Comparison of ENCODE assay signal across 10 mouse cellular contexts in the genomic region with DNA sequence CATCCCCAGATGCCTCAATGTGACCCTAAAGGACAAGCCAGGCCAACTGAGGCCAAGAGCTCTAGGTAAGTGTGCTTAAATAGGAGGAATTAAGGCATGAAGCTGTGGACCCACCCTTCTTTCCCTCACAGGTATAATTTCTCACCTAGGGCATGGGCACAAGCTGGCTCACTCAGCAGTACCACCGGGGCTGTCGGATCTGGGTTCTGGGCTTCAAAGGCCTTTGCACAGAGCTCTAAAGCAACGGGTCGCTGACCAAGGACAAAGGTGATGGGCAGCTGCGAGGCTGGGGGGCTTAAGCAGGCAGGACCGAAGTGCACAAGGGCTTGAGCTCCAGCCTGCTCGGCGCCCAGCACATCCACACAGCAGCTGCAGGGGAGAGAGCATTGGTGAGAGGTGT. TPM values are rescaled to one million over a fixed set of nuclear protein-coding genes. Genes with fewer than 3 reads are reported as not detected.
DNase-seq lines count a peak whose midpoint lies in the region; ATAC-seq and TF ChIP-seq lines count a peak whose summit lies in the region.
"Had no signal": no experiment of that assay in that cellular context is flagged by ENCODE, and none has a peak within 500 bp of the region (broad histone marks: within the 10 kb centered on the region; RNA-seq: fewer than 3 reads in every experiment).

No protein-coding gene starts in this region.

- peaks cover 16% of the 10 kb centered on the region for H3K36me3 ChIP-seq in heart, postnatal 0 days (replicated peaks; ENCODE audit: control insufficient read depth, insufficient read depth, low read length)
- H3K36me3 ChIP-seq in hindbrain, embryonic 13.5 days, result peaks cover 39% of the 10 kb centered on the region
- peaks cover 37% of the 10 kb centered on the region for H3K36me3 ChIP-seq in midbrain, embryonic 13.5 days

- H3K27me3 ChIP-seq in heart, postnatal 0 days (ENCODE audit: control insufficient read depth, insufficient read depth, low read length), result no peaks in the 10 kb centered on the region
- no peaks in the 10 kb centered on the region for H3K27me3 ChIP-seq in hindbrain, embryonic 13.5 days
- no peaks in the 10 kb centered on the region for H3K27me3 ChIP-seq in midbrain, embryonic 13.5 days

- H3K4me1 ChIP-seq in heart, postnatal 0 days (ENCODE audit: control insufficient read depth, insufficient read depth), result peaks cover 4% of the 10 kb centered on the region; the same call in 1 of the 2 replicates
- H3K4me1 ChIP-seq in bone marrow macrophage, adult 2 months (ENCODE audit: control insufficient read depth, insufficient read depth, low read length), result peaks cover 8% of the 10 kb centered on the region
- H3K4me1 ChIP-seq in hindbrain, embryonic 13.5 days (replicated peaks), result peaks cover 28% of the 10 kb centered on the region
- H3K4me1 ChIP-seq in midbrain, embryonic 13.5 days (replicated peaks), result peaks cover 30% of the 10 kb centered on the region

- no peak for TF ChIP-seq CTCF in heart, postnatal 0 days (IDR thresholded peaks at IDR 0.05; ENCODE audit: low read depth)
- TF ChIP-seq CTCF in bone marrow macrophage, adult 2 months (IDR thresholded peaks at IDR 0.05; ENCODE audit: low read depth, low read length), result no peak

- H3K27ac ChIP-seq in heart, postnatal 0 days (ENCODE audit: low read depth), result no peak overlapping the region
- H3K27ac ChIP-seq in bone marrow macrophage, adult 2 months (ENCODE audit: insufficient read depth, low read depth, low read length), result no peak overlapping the region
- no peak overlapping the region for H3K27ac ChIP-seq in hindbrain, embryonic 13.5 days
- H3K27ac ChIP-seq in midbrain, embryonic 13.5 days, result no peak overlapping the region

- intact Hi-C loops in heart, postnatal 10 days (cut with DNase I), result loop anchor here (2.0 kb wide), 1 partner anchor 24 kb away; a partner anchor contains a TSS

- no peak for TF ChIP-seq EP300 in heart, postnatal 0 days (IDR thresholded peaks at IDR 0.05; ENCODE audit: low read depth)

- no peaks in the 10 kb centered on the region for H3K9me3 ChIP-seq in heart, postnatal 0 days (replicated peaks; ENCODE audit: control insufficient read depth, low read length)
- H3K9me3 ChIP-seq in hindbrain, embryonic 13.5 days, result no peaks in the 10 kb centered on the region
- H3K9me3 ChIP-seq in midbrain, embryonic 13.5 days, result no peaks in the 10 kb centered on the region

- no peak for ATAC-seq in heart, postnatal 0 days (ENCODE audit: insufficient read depth, low read depth)
- ATAC-seq in hindbrain, embryonic 13.5 days (ENCODE audit: low FRiP score), result no peak
- no peak for ATAC-seq in midbrain, embryonic 13.5 days

- DNase-seq in heart, postnatal 0 days (ENCODE audit: low spot score), result no peak
- DNase-seq in heart, postnatal 10 days, result no peak
- no peak for DNase-seq in right cerebral cortex, postnatal 14 days
- no peak for DNase-seq in gastrocnemius, postnatal 10 days
- no peak for DNase-seq in testis, postnatal 14 days (ENCODE audit: low spot score)
- DNase-seq: cerebellum, adult 2 months had no signal

- TF ChIP-seq POLR2A in bone marrow macrophage, adult 2 months (IDR thresholded peaks at IDR 0.05; ENCODE audit: borderline replicate concordance, low read depth, low read length), result no peak

- peak overlapping the region; percentile 79; the same call in 1 of the 2 replicates for H3K4me2 ChIP-seq in heart, postnatal 0 days (ENCODE audit: low read depth, low read length)
- H3K4me2 ChIP-seq in hindbrain, embryonic 13.5 days, result peak overlapping the region; percentile 92
- H3K4me2 ChIP-seq in midbrain, embryonic 13.5 days (replicated peaks), result peak overlapping the region; percentile 95

- no peak overlapping the region for H3K4me3 ChIP-seq in heart, postnatal 0 days (ENCODE audit: low read depth, low read length)
- peak overlapping the region; percentile 83 for H3K4me3 ChIP-seq in bone marrow macrophage, adult 2 months (ENCODE audit: insufficient read depth, low read length)
- H3K4me3 ChIP-seq in hindbrain, embryonic 13.5 days, result peak overlapping the region; percentile 73
- peak overlapping the region; percentile 79 for H3K4me3 ChIP-seq in midbrain, embryonic 13.5 days (replicated peaks)

- WGBS in heart, postnatal 0 days, result 80% methylated on average over 8 of the region's 8 CpGs
- 60% methylated on average over 8 of the region's 8 CpGs for WGBS in hindbrain, embryonic 13.5 days
- WGBS in midbrain, embryonic 13.5 days, result 46% methylated on average over 8 of the region's 8 CpGs

- no peak overlapping the region for H3K9ac ChIP-seq in heart, postnatal 0 days (replicated peaks; ENCODE audit: low read depth, low read length)
- no peak overlapping the region for H3K9ac ChIP-seq in hindbrain, embryonic 13.5 days
- H3K9ac ChIP-seq in midbrain, embryonic 13.5 days (replicated peaks), result peak overlapping the region; percentile 61; the same call in 1 of the 2 replicates

RNA-seq across cellular contexts. Expression of a gene that starts 1.1 kb away (rescaled TPM):
- 10.2 and 14.8 TPM in 2 replicates for total RNA-seq in heart, postnatal 0 days (2014; rRNA removed; ENCODE audit: low replicate concordance)
- polyA plus RNA-seq in heart, postnatal 0 days (2015; fragmentation: Nextera tagmentation; extraction: Ambion mirVana), result 6.1 and 7.2 TPM in 2 replicates
- 1 to 10 TPM; 2.8 to 4.8 TPM for total RNA-seq in heart, postnatal 10 days (2021)
- 4.0 and 5.1 TPM in 2 replicates for polyA plus RNA-seq in bone marrow macrophage, adult 2 months (2012; ENCODE audit: insufficient read depth, insufficient read length, missing spikeins)
- 24.0 and 24.8 TPM in 2 replicates for polyA plus RNA-seq in hindbrain, embryonic 13.5 days (2015; fragmentation: Nextera tagmentation; extraction: Ambion mirVana)
- polyA plus RNA-seq in midbrain, embryonic 13.5 days (2015; fragmentation: Nextera tagmentation; extraction: Ambion mirVana), result 26.0 and 26.1 TPM in 2 replicates
- 1 to 10 TPM; 3.1 to 3.3 TPM for total RNA-seq in gastrocnemius, postnatal 10 days (2021)

RNA-seq across cellular contexts. Expression of a gene that starts 3.6 kb away (rescaled TPM):
- total RNA-seq in heart, postnatal 0 days (2014; rRNA removed; ENCODE audit: low replicate concordance), result 314 and 356 TPM in 2 replicates
- 216 and 235 TPM in 2 replicates for polyA plus RNA-seq in heart, postnatal 0 days (2015; fragmentation: Nextera tagmentation; extraction: Ambion mirVana)
- 100 to 1,000 TPM; 133 to 134 TPM for total RNA-seq in heart, postnatal 10 days (2021)
- 712 and 757 TPM in 2 replicates for polyA plus RNA-seq in bone marrow macrophage, adult 2 months (2012; ENCODE audit: insufficient read depth, insufficient read length, missing spikeins)
- polyA plus RNA-seq in hindbrain, embryonic 13.5 days (2015; fragmentation: Nextera tagmentation; extraction: Ambion mirVana), result 485 and 492 TPM in 2 replicates
- polyA plus RNA-seq in midbrain, embryonic 13.5 days (2015; fragmentation: Nextera tagmentation; extraction: Ambion mirVana), result 458 and 469 TPM in 2 replicates
- total RNA-seq in gastrocnemius, postnatal 10 days (2021), result 10 to 100 TPM; 60.6 to 74.5 TPM

RNA-seq across cellular contexts. Expression of a gene that starts 7.5 kb away (rescaled TPM):
- total RNA-seq in heart, postnatal 0 days (2014; rRNA removed; ENCODE audit: low replicate concordance), result 33.0 and 35.9 TPM in 2 replicates
- polyA plus RNA-seq in heart, postnatal 0 days (2015; fragmentation: Nextera tagmentation; extraction: Ambion mirVana), result 5.9 and 6.1 TPM in 2 replicates
- total RNA-seq in heart, postnatal 10 days (2021), result 10 to 100 TPM; 13.7 to 15.6 TPM
- polyA plus RNA-seq in bone marrow macrophage, adult 2 months (2012; ENCODE audit: insufficient read depth, insufficient read length, missing spikeins), result 0.32 TPM in 1 of 2 replicates, not detected in the other
- 45.2 and 45.4 TPM in 2 replicates for polyA plus RNA-seq in hindbrain, embryonic 13.5 days (2015; fragmentation: Nextera tagmentation; extraction: Ambion mirVana)
- polyA plus RNA-seq in midbrain, embryonic 13.5 days (2015; fragmentation: Nextera tagmentation; extraction: Ambion mirVana), result 42.7 and 42.8 TPM in 2 replicates
- total RNA-seq in gastrocnemius, postnatal 10 days (2021), result 10 to 100 TPM; 12.3 to 15.0 TPM

RNA-seq across cellular contexts. Expression of a gene that starts 18.4 kb away (rescaled TPM):
- 1.4 and 1.6 TPM in 2 replicates for total RNA-seq in heart, postnatal 0 days (2014; rRNA removed; ENCODE audit: low replicate concordance)
- polyA plus RNA-seq in heart, postnatal 0 days (2015; fragmentation: Nextera tagmentation; extraction: Ambion mirVana), result 0.27 and 0.45 TPM in 2 replicates
- total RNA-seq in heart, postnatal 10 days (2021), result under 1 TPM; 0.36 to 0.55 TPM
- polyA plus RNA-seq in bone marrow macrophage, adult 2 months (2012; ENCODE audit: insufficient read depth, insufficient read length, missing spikeins), result not detected in 2 replicates
- polyA plus RNA-seq in hindbrain, embryonic 13.5 days (2015; fragmentation: Nextera tagmentation; extraction: Ambion mirVana), result 1.6 and 2.8 TPM in 2 replicates
- 3.0 and 3.4 TPM in 2 replicates for polyA plus RNA-seq in midbrain, embryonic 13.5 days (2015; fragmentation: Nextera tagmentation; extraction: Ambion mirVana)
- under 1 TPM; 0.70 to 0.81 TPM for total RNA-seq in gastrocnemius, postnatal 10 days (2021)
- total RNA-seq: megakaryocyte progenitor cell, adult 5-6 weeks had no signal

RNA-seq across cellular contexts. Expression of a gene that starts 24.0 kb away (rescaled TPM):
- 23.3 and 23.5 TPM in 2 replicates for total RNA-seq in heart, postnatal 0 days (2014; rRNA removed; ENCODE audit: low replicate concordance)
- polyA plus RNA-seq in heart, postnatal 0 days (2015; fragmentation: Nextera tagmentation; extraction: Ambion mirVana), result 30.3 and 31.8 TPM in 2 replicates
- 10 to 100 TPM; 50.9 to 61.5 TPM for total RNA-seq in heart, postnatal 10 days (2021)
- 77.8 and 95.3 TPM in 2 replicates for polyA plus RNA-seq in bone marrow macrophage, adult 2 months (2012; ENCODE audit: insufficient read depth, insufficient read length, missing spikeins)
- 64.4 and 74.5 TPM in 2 replicates for polyA plus RNA-seq in hindbrain, embryonic 13.5 days (2015; fragmentation: Nextera tagmentation; extraction: Ambion mirVana)
- polyA plus RNA-seq in midbrain, embryonic 13.5 days (2015; fragmentation: Nextera tagmentation; extraction: Ambion mirVana), result 66.2 and 72.9 TPM in 2 replicates
- total RNA-seq in gastrocnemius, postnatal 10 days (2021), result 100 to 1,000 TPM; 146 to 154 TPM
